Mouse (Mus musculus) B cell, adult (primary cell): Measurements from ENCODE around the gene Gpr143. TPM values are rescaled to one million over a fixed set of nuclear protein-coding genes. Genes with fewer than 3 reads are reported as not detected.

Experiments used
- total RNA-seq: library from RNA; stranded (reverse); gene quantifications from 4 replicates; pipeline ENCODE4 v1.2.4, GENCODE M21; 2023; ENCODE audit not compliant: inconsistent age

Gene Gpr143
- not detected in 4 replicates for total RNA-seq

DNA sequence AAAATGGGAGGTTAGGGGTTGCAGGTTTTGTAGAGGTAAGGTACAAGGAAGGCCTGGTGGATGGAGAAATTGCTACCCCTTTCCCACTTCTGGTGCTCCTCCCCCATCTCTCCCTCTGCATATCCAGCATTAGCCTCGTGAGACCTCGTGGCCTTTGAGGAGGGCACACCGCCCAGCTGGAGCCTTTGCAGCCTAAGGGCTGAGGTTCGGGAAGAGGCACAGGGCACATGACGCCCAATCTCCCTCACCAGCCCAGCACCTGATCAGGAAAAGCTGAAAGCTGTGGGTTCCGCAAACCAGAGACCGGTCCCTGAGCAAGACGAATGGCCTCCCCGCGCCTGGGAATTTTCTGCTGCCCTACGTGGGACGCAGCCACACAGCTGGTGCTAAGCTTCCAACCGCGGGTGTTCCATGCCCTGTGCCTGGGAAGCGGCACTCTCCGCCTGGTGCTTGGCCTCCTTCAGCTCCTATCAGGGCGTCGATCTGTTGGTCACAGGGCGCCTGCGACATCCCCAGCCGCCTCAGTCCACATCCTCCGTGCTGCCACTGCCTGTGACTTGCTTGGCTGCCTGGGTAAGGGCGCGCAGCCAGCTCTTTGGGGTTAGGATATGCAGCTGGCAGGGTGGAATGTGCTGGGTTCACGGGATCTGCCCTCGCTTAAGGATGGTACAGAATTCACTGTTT lies at the start of gene Gpr143:
Gene Gpr143, plus strand, starts transcription at position 202 of the 684 bp plus-strand sequence.

DNA sequence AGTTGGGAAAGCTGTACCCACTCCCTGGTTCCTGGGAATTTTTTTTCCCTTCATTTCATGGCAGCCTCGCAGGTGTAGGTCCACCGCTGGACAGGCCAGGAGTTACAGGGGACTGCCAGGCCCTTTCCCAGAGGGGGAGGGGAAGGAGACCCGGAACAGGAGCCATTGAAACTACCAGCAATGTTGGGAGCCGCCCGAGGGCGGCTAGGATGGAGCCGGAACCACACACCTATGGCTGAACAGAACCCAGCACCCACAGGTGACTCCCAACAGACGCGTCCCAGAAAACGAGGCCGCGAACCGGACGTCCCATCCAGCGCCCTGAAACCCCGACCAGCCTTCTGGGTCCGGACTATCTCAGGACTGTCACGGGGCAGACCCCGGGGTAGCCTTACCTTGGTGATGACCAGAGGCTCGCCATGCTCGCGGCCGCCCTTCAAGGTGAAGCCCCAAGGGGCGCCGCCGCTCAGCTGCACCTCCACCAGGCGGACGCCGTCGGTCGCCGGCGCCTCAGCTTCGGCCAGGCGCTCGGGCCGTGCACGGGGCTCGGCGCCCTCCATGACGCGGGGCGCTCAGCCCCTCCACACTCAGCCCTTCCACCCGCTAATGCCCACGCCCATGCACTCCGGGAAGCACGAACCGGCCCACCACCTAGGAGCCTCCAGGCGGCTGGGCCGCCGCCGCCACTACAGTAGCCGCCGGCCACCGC lies 12.7 kb upstream of the Gpr143 start, which contains the start of gene Shroom2:
Gene Shroom2, minus strand, starts transcription at position 575 of the 709 bp plus-strand sequence.

Other genes starting within 250 kb of the Gpr143 start
- not detected in 4 replicates for gene Cldn34a, start 218.6 kb upstream of the Gpr143 start, total RNA-seq
- gene Shroom2, start 12.5 kb upstream of the Gpr143 start, total RNA-seq, result not detected in 4 replicates
- 0.24 to 0.39 TPM in 2 of 4 replicates, not detected in the others for gene Usp51, start 224.5 kb downstream of the Gpr143 start, total RNA-seq